Mouse (Mus musculus): ENCODE data around the gene Mrps9. TPM values are rescaled to one million over a fixed set of nuclear protein-coding genes. Genes with fewer than 3 reads are reported as not detected.

Gene Mrps9
- total RNA-seq, 1 experiment from 2014 or later: 50.0 TPM

DNA sequence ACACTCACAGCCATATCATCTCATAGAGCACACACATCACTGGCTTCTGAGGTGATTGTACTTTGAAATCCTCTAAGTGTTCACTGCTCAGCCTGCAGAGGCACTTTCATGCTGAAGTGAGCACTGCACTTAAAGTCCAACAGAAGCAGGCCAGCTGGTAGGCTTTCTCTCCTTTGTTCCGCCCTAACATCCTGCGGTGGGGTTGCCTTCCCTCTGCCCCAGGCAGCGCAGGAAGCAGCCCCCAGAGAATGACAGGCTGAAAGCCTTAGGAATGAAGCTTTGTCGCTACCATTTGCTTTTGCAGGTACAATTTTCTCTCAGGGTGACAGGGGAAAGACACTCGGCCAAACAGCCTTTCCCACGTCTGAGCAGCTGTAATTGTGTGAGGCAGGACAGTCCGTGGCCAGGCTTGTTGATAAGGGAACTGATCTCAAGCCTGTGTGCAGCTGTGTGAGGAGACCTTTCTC, 38.4 kb downstream of the Mrps9 start:
- ATAC-seq (replicated peaks; ENCODE audit: insufficient number of reproducible peaks, low FRiP score, low TSS enrichment, poor library complexity, severe bottlenecking): no peak

DNA sequence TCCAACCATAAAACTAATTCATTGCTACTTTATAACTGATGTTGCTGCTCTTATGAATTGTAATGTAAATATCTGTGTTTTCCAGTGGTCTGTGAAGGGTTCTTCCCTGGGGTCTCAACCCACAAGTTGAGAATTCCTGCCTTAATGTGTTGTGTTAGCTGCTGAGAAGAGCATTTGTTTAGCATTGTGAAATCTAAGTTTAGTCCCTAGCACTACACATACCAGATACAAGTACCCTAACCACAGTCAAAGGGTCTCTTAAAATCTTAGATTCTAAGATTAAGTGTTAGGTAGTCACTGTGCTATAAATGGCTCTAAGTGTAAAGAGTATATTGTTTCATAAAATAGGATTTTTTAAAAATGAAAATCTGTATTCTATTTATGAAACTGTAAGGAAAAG, 43.7 kb downstream of the Mrps9 start:
- no peak for ATAC-seq (replicated peaks; ENCODE audit: insufficient number of reproducible peaks, low FRiP score, low TSS enrichment, poor library complexity, severe bottlenecking)

DNA sequence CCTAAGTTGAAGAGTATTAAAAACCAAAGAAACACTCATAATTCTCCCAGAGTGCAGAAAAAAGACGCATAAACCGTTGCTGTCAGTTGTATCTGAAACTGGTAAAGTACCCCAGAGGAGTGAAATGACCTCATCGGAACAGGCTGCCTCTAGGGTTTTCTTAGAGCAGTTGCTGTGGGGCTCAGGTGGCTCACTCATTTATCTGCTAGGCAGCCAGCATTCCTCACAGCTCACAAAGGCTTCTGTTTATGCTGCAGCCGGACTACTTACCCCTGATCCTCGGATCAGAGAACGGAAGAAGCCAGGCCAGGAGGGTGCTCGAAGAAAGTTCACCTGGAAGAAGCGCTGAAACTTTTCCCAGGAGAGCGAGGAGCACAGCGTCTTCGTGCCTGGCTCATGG, 54.1 kb downstream of the Mrps9 start:
- no peak for ATAC-seq (replicated peaks; ENCODE audit: insufficient number of reproducible peaks, low FRiP score, low TSS enrichment, poor library complexity, severe bottlenecking)

DNA sequence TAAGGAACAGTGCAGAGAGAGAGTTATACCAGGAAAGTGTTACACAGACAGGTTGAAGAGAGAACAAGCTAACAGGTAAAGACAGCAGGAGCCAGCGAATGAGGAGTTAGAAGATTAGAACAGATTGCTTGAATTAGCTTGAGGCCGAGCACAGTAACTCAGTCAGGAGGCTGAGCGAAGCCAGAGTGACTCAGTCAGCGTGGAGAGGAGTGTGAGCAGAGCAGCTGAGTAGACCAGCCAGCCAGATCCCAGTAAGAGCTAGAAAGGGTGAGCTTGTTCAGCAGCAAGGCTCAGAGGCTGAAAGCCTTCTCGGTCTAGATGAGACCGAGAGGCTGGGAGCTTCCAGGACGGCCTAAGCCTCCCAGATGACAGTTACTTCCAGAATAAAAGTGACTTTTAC, 55.7 kb downstream of the Mrps9 start:
- ATAC-seq (replicated peaks; ENCODE audit: insufficient number of reproducible peaks, low FRiP score, low TSS enrichment, poor library complexity, severe bottlenecking): no peak

- ATAC-seq (replicated peaks; ENCODE audit: insufficient number of reproducible peaks, low FRiP score, low TSS enrichment, poor library complexity, severe bottlenecking): no peak
Measured at GRCm38 (mm10) chr1:42907153-42907552, 56.1 kb downstream of the Mrps9 start.

GRCm38 (mm10) chr1:42915062-42915461, 64.0 kb downstream of the Mrps9 start:
- no peak for ATAC-seq (replicated peaks; ENCODE audit: insufficient number of reproducible peaks, low FRiP score, low TSS enrichment, poor library complexity, severe bottlenecking)

- ATAC-seq (replicated peaks; ENCODE audit: insufficient number of reproducible peaks, low FRiP score, low TSS enrichment, poor library complexity, severe bottlenecking): no peak
Measured at GRCm38 (mm10) chr1:42916719-42917118, 65.7 kb downstream of the Mrps9 start.

- no peak for ATAC-seq (replicated peaks; ENCODE audit: insufficient number of reproducible peaks, low FRiP score, low TSS enrichment, poor library complexity, severe bottlenecking)
Measured at GRCm38 (mm10) chr1:42917908-42918307, 66.9 kb downstream of the Mrps9 start.

- ATAC-seq (replicated peaks; ENCODE audit: insufficient number of reproducible peaks, low FRiP score, low TSS enrichment, poor library complexity, severe bottlenecking): no peak
Measured at GRCm38 (mm10) chr1:42923924-42924323, 72.9 kb downstream of the Mrps9 start.

GRCm38 (mm10) chr1:42933613-42934012, 82.6 kb downstream of the Mrps9 start:
- ATAC-seq (replicated peaks; ENCODE audit: insufficient number of reproducible peaks, low FRiP score, low TSS enrichment, poor library complexity, severe bottlenecking): no peak

DNA sequence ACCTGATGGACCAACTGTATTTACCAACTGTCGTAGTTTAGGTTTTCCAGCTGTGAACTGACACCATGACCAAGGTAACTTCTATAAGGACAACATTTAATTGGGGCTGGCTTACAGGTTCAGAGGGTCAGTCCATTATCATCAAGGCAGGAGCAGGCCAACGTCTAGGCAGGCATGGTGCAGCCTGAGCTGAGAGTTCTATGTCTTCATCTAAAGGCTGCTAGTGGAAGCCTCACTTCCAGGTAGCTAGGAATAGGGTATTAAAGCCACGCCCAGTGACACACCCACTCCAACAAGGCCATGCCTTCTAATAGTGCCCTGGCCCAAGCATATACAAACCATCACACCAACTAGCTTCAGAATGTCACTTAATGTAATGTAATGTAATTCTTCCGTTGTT, 97.5 kb downstream of the Mrps9 start:
- no peak for ATAC-seq (replicated peaks; ENCODE audit: insufficient number of reproducible peaks, low FRiP score, low TSS enrichment, poor library complexity, severe bottlenecking)

- no peak for ATAC-seq (replicated peaks; ENCODE audit: insufficient number of reproducible peaks, low FRiP score, low TSS enrichment, poor library complexity, severe bottlenecking)
Measured at GRCm38 (mm10) chr1:42952734-42953481, 101.9 kb downstream of the Mrps9 start, which contains the start of gene Gpr45. Gene Gpr45, plus strand, starts transcription at chr1:42952872.

GRCm38 (mm10) chr1:42953482-42953822, 102.4 kb downstream of the Mrps9 start:
- ATAC-seq (replicated peaks; ENCODE audit: insufficient number of reproducible peaks, low FRiP score, low TSS enrichment, poor library complexity, severe bottlenecking): no peak

Other genes with a start within 250 kb of the Mrps9 start
- not detected in 3 replicates for gene Pou3f3, start 155.5 kb upstream of the Mrps9 start, total RNA-seq (2017)
- gene Gpr45, start 101.6 kb downstream of the Mrps9 start, total RNA-seq (2017): not detected in 3 replicates
- 15.7 to 28.4 TPM (median 25.9 TPM) in 3 replicates for gene Tgfbrap1, start 247.4 kb downstream of the Mrps9 start, total RNA-seq (2017)
- gene AI597479, start 247.5 kb downstream of the Mrps9 start, total RNA-seq (2017): 10.1 to 14.1 TPM (median 11.9 TPM) in 3 replicates